Mouse (Mus musculus) heart, postnatal 0 days (tissue): ENCODE results near the gene Arpc5.

Experiments used
- CTCF ChIP-seq: IDR thresholded peaks from 2 replicates; pipeline ENCODE4 v1.5.1; 2016; ENCODE audit warnings: antibody characterized with exemption, control low read depth, low read depth
- EP300 ChIP-seq: IDR thresholded peaks from 2 replicates; pipeline ENCODE4 v1.6.1; 2016; ENCODE audit warnings: antibody characterized with exemption, low read depth

DNA sequence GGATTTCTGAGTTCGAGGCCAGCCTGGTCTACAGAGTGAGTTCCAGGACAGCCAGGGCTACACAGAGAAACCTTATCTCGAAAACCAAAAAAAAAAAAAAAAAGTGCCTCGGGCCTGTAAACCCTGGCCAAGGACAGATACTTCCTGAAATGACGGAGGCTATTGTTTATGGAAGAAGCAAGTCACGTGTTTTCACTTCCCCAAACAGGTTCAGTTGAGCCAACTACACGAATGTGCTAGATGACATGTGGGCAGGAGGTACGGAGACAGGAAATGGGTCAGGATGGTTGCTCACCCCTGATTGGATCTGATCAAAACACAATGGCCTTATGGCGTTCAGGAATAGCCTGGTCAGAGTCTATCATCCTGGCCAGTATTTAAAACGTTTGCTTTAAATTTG is 31.8 kb downstream of the Arpc5 start:
- TF ChIP-seq CTCF: no peak
- no peak for TF ChIP-seq EP300
